Mouse (Mus musculus): ENCODE measurements at regions not wholly inside any gene's neighbourhood (a gene's known extent, or its start where the extent isn't known, plus 50 kb on each side); places are given as distances from the start of the nearest gene placed in this dataset.

DNA sequence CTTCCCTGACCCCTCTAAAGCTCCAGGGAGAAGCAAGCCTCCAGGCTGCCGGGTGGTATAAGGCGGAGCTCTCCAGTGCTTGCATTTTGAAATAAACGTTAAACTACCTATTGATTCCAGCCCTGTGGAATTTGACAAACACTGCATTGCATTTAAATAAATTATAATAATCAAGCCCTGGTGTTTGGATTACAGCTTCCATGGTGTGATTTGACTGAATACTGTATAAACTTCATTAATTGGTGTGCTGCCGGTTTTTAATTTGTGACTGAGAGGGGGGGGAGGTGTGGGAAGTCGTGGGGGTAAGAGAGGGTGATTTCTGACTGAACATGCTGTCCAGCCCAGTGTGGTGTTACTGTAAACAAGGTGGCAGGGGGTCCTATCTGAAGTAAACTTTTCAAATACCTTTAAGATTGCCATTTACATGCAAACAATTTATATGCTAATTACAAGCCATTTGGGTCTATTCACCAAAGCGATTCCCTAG lies 282.9 kb upstream of the Irx2 start:
- no peak overlapping the region for H3K9ac ChIP-seq
- H3K27me3 ChIP-seq: peaks cover 23% of the 10 kb centered on the region
- no peaks in the 10 kb centered on the region for H3K36me3 ChIP-seq
- H3K9me3 ChIP-seq: no peaks in the 10 kb centered on the region
- no peak overlapping the region for H3K4me3 ChIP-seq
- H3K4me2 ChIP-seq (replicated peaks): no peak overlapping the region
- ATAC-seq (ENCODE audit: low FRiP score, low read depth): no peak
- 11% methylated on average over 6 of the region's 6 CpGs for WGBS
- 0 out of 2 replicates have a peak, but pooled peaks cover 2% of the 10 kb centered on the region for H3K4me1 ChIP-seq
- H3K27ac ChIP-seq: no peak overlapping the region

DNA sequence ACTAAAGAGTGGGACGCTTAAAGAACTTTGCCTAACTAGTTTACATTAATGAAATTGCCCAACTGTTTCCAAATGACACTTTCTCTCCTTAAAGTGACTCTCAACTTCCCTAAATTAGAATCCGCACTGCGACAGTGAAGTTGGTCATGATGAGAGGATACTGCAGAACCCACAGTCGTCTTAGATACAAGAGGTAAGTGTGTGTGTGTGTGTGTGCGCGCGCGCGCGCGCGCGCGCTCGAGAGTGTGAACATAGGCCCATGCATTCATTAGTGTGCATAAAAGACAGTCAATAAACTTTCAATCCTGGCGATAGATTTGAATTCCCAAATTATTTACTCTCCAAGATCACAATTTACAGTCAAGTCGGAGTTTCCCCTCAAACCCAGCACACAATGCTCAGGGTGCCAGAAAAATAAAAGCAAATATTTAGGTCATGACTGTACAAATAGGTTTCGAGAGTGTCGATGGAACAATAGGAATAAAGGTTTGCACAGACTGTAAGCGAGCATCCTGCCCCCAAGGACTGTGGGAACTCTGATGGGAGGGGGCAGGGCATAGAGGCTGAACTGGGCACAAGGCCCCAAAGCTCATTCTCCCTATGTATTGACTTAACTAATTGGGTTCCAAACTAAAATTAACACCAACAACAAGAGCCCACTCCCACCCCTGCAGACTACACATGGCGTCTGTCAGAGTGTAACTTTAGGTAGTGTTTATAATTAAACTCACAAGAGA lies 282.2 kb upstream of the Irx2 start:
- H3K27me3 ChIP-seq: peaks cover 23% of the 10 kb centered on the region
- H3K36me3 ChIP-seq: no peaks in the 10 kb centered on the region
- WGBS: 42% methylated on average over 21 of the region's 21 CpGs
- no peak overlapping the region for H3K27ac ChIP-seq
- no peaks in the 10 kb centered on the region for H3K9me3 ChIP-seq
- no peak overlapping the region for H3K4me2 ChIP-seq (replicated peaks)
- H3K4me1 ChIP-seq: 0 out of 2 replicates have a peak, but pooled peaks cover 2% of the 10 kb centered on the region
- no peak overlapping the region for H3K9ac ChIP-seq
- ATAC-seq (ENCODE audit: low FRiP score, low read depth): no peak
- no peak overlapping the region for H3K4me3 ChIP-seq

DNA sequence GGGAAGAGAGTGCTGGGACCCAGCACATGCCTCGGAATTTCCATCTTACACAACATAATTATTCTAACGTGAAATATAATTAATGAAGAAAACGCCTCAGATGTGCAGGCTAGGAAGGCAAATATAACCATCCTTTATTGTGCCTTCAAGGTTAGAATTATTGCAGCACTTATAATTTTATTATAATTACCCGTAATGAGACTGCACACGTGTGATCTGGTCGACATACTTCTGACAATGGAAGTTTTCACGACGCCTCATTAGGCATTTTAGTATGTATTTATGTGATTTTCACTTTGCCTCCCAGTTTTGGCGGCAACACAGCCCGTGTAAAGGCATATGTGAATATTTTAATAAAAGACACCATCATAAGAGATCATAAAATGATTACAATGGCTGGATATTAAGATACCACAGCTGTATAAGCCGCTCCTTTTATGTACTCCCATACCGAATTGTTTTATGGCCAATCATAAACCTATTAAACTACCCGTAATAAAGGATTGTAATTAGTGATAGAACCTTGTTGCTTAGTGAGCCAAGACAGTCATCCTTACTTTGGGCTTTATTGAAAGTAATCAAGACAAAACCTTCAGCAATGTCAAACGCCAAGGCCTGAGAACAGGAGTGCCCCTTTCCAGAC lies 281.6 kb upstream of the Irx2 start:
- ATAC-seq (ENCODE audit: low FRiP score, low read depth): no peak
- Histone ChIP-seq H3K27me3 (peaks cover 23% of the 10 kb centered on the region), H3K9ac (no peak overlapping the region), H3K27ac (no peak overlapping the region), H3K9me3 (no peaks in the 10 kb centered on the region), H3K4me2 (replicated peaks) (no peak overlapping the region), H3K4me3 (no peak overlapping the region), H3K36me3 (no peaks in the 10 kb centered on the region), H3K4me1 (0 out of 2 replicates have a peak, but pooled peaks cover 2% of the 10 kb centered on the region)
- WGBS: 55% methylated on average over 14 of the region's 14 CpGs

DNA sequence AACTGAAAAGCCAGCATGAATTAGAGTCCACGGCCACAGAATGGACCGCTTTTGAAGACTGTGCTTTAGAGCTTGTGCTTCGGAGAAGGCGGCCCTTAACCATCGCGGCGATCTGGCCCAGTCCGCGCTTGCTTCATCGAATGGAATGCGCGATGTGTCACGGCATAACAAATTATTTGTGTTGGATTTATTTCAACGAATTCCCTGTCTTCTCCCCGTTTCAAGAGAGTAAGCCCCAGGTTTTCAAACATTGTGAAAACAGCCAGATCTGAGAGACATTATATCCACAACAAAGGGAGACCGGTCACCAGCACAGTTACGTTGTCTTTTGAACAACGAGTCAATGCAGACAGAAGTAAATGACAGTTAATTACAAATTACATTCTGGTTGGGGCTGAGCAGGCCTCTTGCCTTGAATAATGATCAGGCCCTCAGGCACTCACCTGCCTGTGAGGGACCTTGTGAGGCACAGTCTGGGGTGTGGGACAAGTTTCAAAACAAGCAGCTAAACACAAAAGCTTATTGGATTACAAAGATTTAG lies 275.9 kb upstream of the Irx2 start:
- H3K36me3 ChIP-seq: no peaks in the 10 kb centered on the region
- no peak overlapping the region for H3K4me3 ChIP-seq
- 56% methylated on average over 18 of the region's 18 CpGs for WGBS
- peaks cover 5% of the 10 kb centered on the region for H3K27me3 ChIP-seq
- no peak overlapping the region for H3K4me2 ChIP-seq (replicated peaks)
- no peak overlapping the region for H3K9ac ChIP-seq
- ATAC-seq (ENCODE audit: low FRiP score, low read depth): no peak
- no peaks in the 10 kb centered on the region for H3K9me3 ChIP-seq
- H3K27ac ChIP-seq: no peak overlapping the region
- no peaks in the 10 kb centered on the region for H3K4me1 ChIP-seq

DNA sequence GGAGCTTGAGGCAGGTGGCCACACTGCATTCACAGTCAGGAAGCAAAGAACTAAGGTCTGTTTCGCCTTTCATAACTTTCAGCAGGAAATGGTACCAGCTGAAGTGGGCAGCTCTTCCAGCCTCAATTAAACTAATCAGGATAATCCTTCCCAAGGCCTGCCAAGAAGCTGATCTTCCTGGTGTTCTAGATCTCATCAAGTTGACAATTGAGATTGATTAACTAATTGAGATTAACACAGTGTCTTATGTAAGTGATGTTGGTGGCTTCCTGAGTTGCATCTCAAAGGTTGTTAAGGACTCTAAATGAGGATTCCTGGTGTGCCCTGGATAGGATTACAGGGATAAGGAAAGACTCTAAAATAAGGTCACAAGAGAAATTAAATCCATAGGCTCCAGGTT lies 273.3 kb upstream of the Irx2 start:
- no peak for ATAC-seq (ENCODE audit: low FRiP score, low read depth)

GRCm38 (mm10) chr13:72355821-72356220 lies 272.8 kb upstream of the Irx2 start:
- peaks cover 23% of the 10 kb centered on the region for H3K27me3 ChIP-seq
- no peak overlapping the region for H3K4me2 ChIP-seq (replicated peaks)
- H3K4me3 ChIP-seq: no peak overlapping the region
- ATAC-seq (ENCODE audit: low FRiP score, low read depth): no peak
- H3K27ac ChIP-seq: no peak overlapping the region
- H3K9me3 ChIP-seq: no peaks in the 10 kb centered on the region
- no peaks in the 10 kb centered on the region for H3K4me1 ChIP-seq
- 62% methylated on average over 3 of the region's 3 CpGs for WGBS
- H3K36me3 ChIP-seq: no peaks in the 10 kb centered on the region
- H3K9ac ChIP-seq: no peak overlapping the region

More for the DNA sequence above, 273.3 kb upstream of the Irx2 start:
- Histone ChIP-seq H3K4me3 (no peak overlapping the region), H3K4me1 (no peaks in the 10 kb centered on the region), H3K9me3 (no peaks in the 10 kb centered on the region), H3K36me3 (no peaks in the 10 kb centered on the region), H3K4me2 (replicated peaks) (no peak overlapping the region), H3K9ac (no peak overlapping the region), H3K27ac (no peak overlapping the region), H3K27me3 (peaks cover 22% of the 10 kb centered on the region)
- WGBS: 65% methylated on average over 1 of the region's 1 CpGs

DNA sequence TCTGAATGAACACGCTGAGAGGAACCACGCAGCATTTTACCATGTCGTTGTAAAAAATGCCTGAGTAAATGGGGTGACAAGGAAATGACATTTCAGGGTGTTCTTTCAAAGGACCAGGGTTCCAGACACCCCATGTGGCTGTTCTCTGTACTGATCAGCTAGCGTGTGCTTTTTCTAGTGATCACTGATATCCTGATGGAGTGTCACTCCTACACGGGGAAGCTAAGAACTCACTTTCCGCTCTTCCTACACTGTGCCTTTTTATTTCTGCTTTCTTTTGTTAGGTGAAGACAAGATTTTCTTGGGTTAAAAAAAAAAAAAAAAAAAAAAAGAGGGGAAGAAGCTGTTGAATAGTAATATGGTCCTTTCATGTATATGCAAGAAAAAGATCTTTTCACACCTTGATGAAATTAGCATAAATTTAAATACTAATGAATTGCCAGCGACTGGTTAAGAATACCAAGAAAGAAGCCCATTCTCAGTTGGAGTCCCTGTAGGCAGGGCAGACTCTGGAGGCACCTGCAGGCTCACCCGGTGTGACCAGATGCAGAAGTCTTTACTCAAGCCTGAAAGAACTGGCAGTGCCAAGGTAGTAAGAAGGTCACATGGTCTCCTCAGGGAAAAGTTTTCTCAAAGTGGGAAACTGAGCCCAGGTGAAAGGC lies 270.2 kb upstream of the Irx2 start:
- H3K9ac ChIP-seq: no peak overlapping the region
- H3K9me3 ChIP-seq: no peaks in the 10 kb centered on the region
- 36% methylated on average over 8 of the region's 8 CpGs for WGBS
- ATAC-seq (ENCODE audit: low FRiP score, low read depth): no peak
- no peak overlapping the region for H3K27ac ChIP-seq
- H3K27me3 ChIP-seq: peaks cover 49% of the 10 kb centered on the region
- H3K4me3 ChIP-seq: no peak overlapping the region
- H3K4me2 ChIP-seq (replicated peaks): no peak overlapping the region
- H3K4me1 ChIP-seq: no peaks in the 10 kb centered on the region
- no peaks in the 10 kb centered on the region for H3K36me3 ChIP-seq

DNA sequence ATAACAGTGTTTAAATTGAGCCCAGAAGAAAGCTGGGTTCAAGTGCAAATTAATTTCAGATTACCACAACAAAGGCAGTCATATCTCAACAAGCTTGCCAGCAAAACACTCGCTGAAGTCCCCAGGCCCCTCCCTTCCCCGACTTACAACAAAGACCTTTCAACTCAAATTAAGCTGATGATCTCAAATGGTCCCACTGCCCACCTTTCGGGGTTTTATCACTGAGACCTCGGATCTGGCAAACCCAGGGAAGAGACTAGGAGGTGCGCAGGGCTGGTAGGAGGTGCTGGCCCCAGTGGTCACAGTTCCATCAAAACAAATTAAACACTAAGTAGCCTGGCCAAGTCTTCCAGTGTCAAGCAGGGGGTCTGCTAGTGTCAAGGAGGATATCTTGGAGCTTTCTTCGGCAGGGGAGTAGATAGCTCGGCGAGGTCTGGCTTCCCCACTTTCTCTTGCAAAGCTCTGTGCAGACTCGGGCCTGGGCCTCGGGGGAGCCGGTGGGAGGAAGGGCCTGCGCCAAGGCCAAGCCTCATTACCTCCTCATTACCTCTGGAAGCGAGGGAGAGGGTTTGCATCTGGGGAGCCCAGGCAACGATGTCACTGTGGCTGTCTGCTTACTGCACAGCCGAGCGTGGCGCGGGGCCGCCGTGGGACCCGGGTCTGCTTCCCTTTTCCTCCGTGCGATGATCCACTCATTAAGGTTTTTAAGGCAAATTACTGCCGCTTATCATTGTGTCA lies 262.9 kb upstream of the Irx2 start:
- Histone ChIP-seq H3K4me3 (peak overlapping the region; percentile 21), H3K27ac (no peak overlapping the region), H3K9me3 (no peaks in the 10 kb centered on the region), H3K9ac (peak overlapping the region; percentile 3; the same call in 1 of the 2 replicates), H3K4me2 (replicated peaks) (peak overlapping the region; percentile 58), H3K36me3 (no peaks in the 10 kb centered on the region), H3K4me1 (peaks cover 14% of the 10 kb centered on the region), H3K27me3 (peaks cover 97% of the 10 kb centered on the region)
- no peak for ATAC-seq (ENCODE audit: low FRiP score, low read depth)
- WGBS: 3% methylated on average over 24 of the region's 24 CpGs

DNA sequence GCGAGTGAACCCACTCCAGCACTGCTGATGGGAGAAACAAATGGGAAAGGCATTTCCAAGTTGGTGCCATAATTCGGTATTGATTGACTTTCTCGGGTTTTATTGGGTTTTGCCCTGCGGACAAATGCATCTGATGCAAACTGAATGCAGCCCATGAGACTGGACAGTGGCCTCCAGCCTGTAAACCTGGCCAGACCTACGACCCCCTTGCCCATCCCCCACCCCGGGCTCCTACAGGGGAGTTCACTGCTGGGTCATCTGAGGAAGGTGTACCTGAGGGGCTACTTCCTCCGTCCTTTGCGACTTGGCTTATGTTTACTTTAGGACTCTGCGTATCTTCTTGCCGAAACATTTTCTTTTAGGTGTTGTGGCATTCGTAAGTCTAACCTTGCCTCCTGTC lies 262.3 kb upstream of the Irx2 start:
- H3K4me3 ChIP-seq: peak overlapping the region; percentile 21
- ATAC-seq (ENCODE audit: low FRiP score, low read depth): no peak
- no peak overlapping the region for H3K27ac ChIP-seq
- H3K9me3 ChIP-seq: no peaks in the 10 kb centered on the region
- H3K4me2 ChIP-seq (replicated peaks): peak overlapping the region; percentile 58
- WGBS: 15% methylated on average over 11 of the region's 11 CpGs
- H3K9ac ChIP-seq: 0 out of 2 replicates have a peak overlapping the region, but pooled peaks have one; percentile 3
- H3K36me3 ChIP-seq: no peaks in the 10 kb centered on the region
- peaks cover 97% of the 10 kb centered on the region for H3K27me3 ChIP-seq
- peaks cover 14% of the 10 kb centered on the region for H3K4me1 ChIP-seq

- Histone ChIP-seq H3K9me3 (no peaks in the 10 kb centered on the region), H3K4me3 (no peak overlapping the region), H3K36me3 (no peaks in the 10 kb centered on the region), H3K4me1 (peaks cover 14% of the 10 kb centered on the region), H3K27me3 (peaks cover 79% of the 10 kb centered on the region), H3K9ac (no peak overlapping the region), H3K27ac (no peak overlapping the region), H3K4me2 (replicated peaks) (no peak overlapping the region)
- 58% methylated on average over 1 of the region's 1 CpGs for WGBS
- no peak for ATAC-seq (ENCODE audit: low FRiP score, low read depth)
Measured at GRCm38 (mm10) chr13:72370131-72370530, 258.5 kb upstream of the Irx2 start.

- no peak overlapping the region for H3K4me2 ChIP-seq (replicated peaks)
- H3K4me1 ChIP-seq: peaks cover 5% of the 10 kb centered on the region
- 45% methylated on average over 5 of the region's 5 CpGs for WGBS
Measured at GRCm38 (mm10) chr13:72370997-72371396, 257.6 kb upstream of the Irx2 start.

More at GRCm38 (mm10) chr13:72370997-72371396, 257.6 kb upstream of the Irx2 start:
- Histone ChIP-seq H3K27ac (no peak overlapping the region), H3K4me3 (no peak overlapping the region), H3K9ac (no peak overlapping the region), H3K27me3 (peaks cover 70% of the 10 kb centered on the region), H3K36me3 (no peaks in the 10 kb centered on the region), H3K9me3 (no peaks in the 10 kb centered on the region)
- ATAC-seq (ENCODE audit: low FRiP score, low read depth): no peak
